Mouse (Mus musculus) T-cell, adult 2 months (primary cell): ENCODE measurements around the gene Tbx10.
A peak's percentile ranks its signal among the peaks of the same experiment; 100 is the strongest.

Experiments used
- DNase-seq: peaks from one replicate; pipeline ENCODE4 v3.0.0; 2022; ENCODE audit warnings: low spot score

Tbx10 gene

GRCm38 (mm10) chr19:3975866-3976265 lies 16.7 kb upstream of the Tbx10 start:
- DNase-seq, result no peak

- peak; percentile 76 for DNase-seq
These were observed 12.2 kb upstream of the Tbx10 start for GRCm38 (mm10) chr19:3980309-3980708.

- no peak for DNase-seq
These were observed 11.6 kb upstream of the Tbx10 start for GRCm38 (mm10) chr19:3980917-3981316.

- no peak for DNase-seq
These were observed 8.9 kb upstream of the Tbx10 start for GRCm38 (mm10) chr19:3983527-3984200.

GRCm38 (mm10) chr19:3985261-3985681 lies 7.3 kb upstream of the Tbx10 start:
- no peak for DNase-seq

- DNase-seq, result no peak
These were observed 6.2 kb upstream of the Tbx10 start, which contains the start of gene Acy3 for GRCm38 (mm10) chr19:3986334-3986733. Gene Acy3, plus strand, starts transcription at chr19:3986570.

- no peak for DNase-seq
These were observed 4.5 kb upstream of the Tbx10 start for GRCm38 (mm10) chr19:3988066-3988465.

GRCm38 (mm10) chr19:3988750-3989149 lies 3.8 kb upstream of the Tbx10 start:
- no peak for DNase-seq

- no peak for DNase-seq
These were observed 1.7 kb upstream of the Tbx10 start for GRCm38 (mm10) chr19:3990804-3991203.

GRCm38 (mm10) chr19:3991562-3991961 lies 990 bp upstream of the Tbx10 start:
- DNase-seq, result no peak

- DNase-seq, result no peak
These were observed 586 bp upstream of the Tbx10 start for GRCm38 (mm10) chr19:3991966-3992365.

- DNase-seq, result no peak
These were observed 2.4 kb downstream of the Tbx10 start for GRCm38 (mm10) chr19:3994932-3995331.

GRCm38 (mm10) chr19:3995505-3995904 lies 3.0 kb downstream of the Tbx10 start:
- no peak for DNase-seq

GRCm38 (mm10) chr19:3996106-3996505 lies 3.6 kb downstream of the Tbx10 start:
- no peak for DNase-seq

- no peak for DNase-seq
These were observed 4.2 kb downstream of the Tbx10 start for GRCm38 (mm10) chr19:3996747-3997146.

- no peak for DNase-seq
These were observed 4.7 kb downstream of the Tbx10 start for GRCm38 (mm10) chr19:3997231-3997630.

- no peak for DNase-seq
These were observed 5.8 kb downstream of the Tbx10 start for GRCm38 (mm10) chr19:3998335-3998734.

- no peak for DNase-seq
These were observed 6.7 kb downstream of the Tbx10 start for GRCm38 (mm10) chr19:3999121-3999730.

GRCm38 (mm10) chr19:4000119-4000900 lies 7.8 kb downstream of the Tbx10 start, which contains the start of the genes Nudt8 and Gm49405:
Gene Nudt8, plus strand, starts transcription at chr19:4000580.
Gene Gm49405, plus strand, starts transcription at chr19:4000626.
- DNase-seq, result peak; percentile 95

- no peak for DNase-seq
These were observed 8.5 kb downstream of the Tbx10 start for GRCm38 (mm10) chr19:4000949-4001525.

GRCm38 (mm10) chr19:4001752-4002151 lies 9.2 kb downstream of the Tbx10 start:
- DNase-seq, result no peak

- DNase-seq, result no peak
These were observed 10.6 kb downstream of the Tbx10 start, which contains the start of gene Doc2g for GRCm38 (mm10) chr19:4003112-4003511. Gene Doc2g, plus strand, starts transcription at chr19:4003313.
